Mouse (Mus musculus): ENCODE results near the gene Armh1.
"Not testable (repeated sequence)": the region's sequence is repeated elsewhere in the genome, so short reads cannot be mapped to it uniquely, and the experiment has no call there.

Armh1 gene

DNA sequence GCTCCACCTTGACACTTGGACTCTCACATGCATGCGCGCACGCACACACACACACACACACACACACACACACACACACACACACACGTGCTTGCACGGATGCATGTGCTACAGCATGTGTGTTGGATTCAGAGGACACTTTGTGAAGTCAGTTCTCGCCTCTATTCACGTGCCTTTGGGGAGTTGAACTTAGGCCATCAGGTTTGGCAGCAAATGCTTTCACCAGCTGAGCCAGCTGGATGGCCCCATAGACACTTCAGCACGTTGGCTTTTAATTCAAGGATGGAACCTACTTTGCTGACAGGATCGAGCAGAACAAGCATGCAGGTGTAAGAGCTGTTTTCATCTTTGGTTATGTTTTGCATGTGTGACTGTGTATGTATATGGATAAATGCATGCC is 30.1 kb downstream of the Armh1 start:
- no peak for DNase-seq (ENCODE audit: low spot score)

DNA sequence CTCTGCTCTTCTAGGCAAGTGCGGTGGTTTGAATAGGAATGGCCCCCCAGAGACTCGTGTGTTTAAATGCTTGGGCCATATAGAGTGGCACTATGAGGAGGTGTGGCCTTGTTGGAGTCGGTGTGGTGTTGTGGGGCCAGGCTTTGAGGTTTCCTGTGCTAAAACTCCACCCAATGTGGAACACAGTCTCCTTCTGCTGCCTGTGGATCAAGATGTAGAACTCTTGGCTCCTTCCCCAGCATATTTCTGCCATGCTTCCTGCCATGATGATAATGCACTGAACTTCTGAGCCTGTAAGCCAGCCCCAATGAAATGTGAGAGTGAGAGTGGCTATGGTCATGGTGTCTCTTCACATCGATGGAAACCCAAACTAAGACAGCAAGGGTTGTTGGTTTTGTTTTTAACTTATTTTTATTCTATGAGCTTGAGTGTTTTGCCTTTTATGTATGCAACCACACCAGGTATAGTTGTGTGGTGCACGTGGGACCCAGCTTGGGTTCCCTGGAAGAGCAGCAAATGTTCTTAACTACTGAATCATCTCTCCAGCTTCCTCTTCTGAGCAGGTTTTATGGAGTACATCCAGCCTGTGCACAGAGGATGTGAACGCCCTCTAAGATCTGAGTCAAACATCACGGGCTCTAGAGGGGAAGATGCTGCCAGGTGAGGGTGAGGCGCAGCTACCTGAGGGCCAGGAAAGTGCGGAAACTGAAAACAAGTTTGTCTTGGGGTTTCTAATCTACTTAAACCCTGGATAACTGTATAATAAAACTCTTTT is 31.0 kb downstream of the Armh1 start:
- no peak for DNase-seq (ENCODE audit: low spot score)

DNA sequence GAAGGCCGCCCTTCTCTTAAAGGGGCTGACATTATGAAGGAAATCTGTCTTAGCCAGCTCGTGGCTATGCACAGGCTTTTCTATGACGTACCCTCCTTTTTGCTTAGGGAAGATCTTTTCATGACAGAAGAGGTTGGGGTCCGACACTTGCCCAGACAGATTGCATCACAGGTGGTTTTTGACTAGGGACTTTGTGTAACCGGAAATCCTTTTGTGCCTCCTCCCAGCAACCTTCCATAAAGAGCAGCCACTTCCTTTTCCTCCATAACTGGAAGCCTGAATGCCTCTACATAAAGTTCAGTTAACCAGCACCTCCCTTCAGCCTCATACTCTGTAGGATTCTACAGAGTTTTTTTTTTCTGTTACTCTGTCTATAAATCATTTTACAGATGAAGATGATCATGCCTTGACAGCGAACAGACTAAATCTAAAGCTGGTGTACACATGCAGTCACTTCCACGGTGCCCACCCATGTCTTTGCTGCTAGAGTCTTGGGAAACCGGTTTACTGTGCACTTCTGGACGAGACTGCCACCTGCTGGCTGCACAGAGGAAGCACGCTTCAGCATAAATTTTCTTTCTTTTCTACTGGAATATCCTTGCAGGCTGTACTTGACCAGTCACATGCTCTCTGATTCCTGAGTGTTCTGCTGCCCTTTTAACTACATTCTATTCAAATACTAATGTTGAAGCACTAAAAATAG is 33.3 kb downstream of the Armh1 start:
- no peak for DNase-seq (ENCODE audit: low spot score)

DNA sequence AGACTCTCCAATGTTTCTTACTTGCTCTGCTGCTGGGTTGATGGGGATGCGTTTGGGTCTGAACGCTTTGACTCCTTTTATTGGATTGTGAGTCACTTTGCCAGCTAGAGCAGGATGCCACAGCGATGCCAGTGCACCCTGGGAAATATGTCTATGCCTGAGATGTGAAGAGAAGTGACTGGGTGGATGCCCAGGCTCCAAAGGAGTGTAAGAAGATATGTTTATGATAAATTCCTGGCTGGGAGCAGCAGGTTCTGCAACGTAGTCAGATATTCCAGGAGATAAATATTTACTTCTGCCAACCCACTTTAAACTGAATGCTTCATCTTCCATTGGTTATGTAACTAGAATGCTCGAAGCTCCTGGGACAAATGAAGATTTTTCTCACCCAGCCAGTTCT is 34.9 kb downstream of the Armh1 start:
- no peak for DNase-seq (ENCODE audit: low spot score)

DNA sequence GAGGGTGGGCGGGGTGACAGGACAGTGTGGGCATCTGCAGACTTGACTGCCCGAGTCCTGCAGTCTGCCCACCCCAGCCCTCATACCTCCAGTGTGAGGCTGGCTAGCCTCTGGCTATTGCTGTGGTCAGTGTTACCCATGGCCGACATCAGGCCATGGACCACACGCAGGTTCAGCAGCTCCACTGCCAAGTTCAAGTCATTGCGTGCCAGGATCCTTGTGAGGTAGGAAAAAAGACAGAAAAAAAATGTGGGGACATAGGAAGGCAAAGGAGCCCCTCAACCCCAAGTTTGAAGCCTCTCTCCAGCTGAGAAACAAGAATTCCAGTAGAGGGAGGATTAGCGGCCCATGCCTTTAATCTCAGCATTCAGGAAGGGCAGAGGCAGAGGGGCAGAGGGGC is 37.7 kb downstream of the Armh1 start:
- no peak for DNase-seq (ENCODE audit: low spot score)

DNA sequence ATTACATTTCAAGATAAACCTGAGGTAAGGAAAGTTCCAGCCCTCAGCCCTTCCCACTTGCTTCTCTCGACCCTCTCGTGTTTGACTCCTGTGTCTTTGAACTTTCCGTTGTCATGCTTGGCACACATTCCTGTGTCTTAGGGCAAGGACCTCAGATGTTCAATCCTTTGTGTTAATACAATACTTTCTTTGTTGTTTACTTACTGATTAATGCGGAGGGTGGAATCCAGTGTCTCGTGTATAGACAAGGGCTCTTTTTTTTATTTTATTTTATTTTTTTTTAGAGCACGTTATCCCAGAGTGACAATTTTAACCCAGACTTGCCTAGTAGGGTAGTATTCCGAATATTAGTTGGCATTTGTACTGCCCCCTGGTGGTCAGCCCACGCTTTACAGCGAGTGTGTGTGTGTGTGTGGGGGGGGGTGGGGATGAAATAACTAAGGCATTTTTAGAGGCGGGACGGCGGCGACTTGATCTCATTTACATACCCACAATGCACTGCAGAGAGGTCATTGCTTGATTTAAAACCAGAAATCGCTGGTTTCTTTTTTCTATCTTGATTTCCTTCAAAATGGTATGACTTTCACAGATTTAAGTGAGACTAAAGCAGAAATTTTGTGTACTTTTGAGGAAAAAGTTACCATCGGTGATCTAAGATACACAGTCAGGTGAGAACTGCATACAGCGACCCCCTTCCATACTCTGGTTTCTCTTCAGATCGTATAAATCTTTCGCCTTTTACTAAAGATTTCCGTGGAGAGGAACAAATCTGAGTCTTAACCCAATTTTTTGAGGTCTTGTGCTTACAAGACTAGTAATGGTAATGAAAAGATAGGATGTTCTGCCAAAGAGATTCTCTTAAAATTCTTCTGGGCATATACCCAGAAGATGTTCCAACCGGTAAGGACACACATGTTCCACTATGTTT is 41.5 kb downstream of the Armh1 start:
- peak; percentile 40 for DNase-seq (ENCODE audit: low spot score)

DNA sequence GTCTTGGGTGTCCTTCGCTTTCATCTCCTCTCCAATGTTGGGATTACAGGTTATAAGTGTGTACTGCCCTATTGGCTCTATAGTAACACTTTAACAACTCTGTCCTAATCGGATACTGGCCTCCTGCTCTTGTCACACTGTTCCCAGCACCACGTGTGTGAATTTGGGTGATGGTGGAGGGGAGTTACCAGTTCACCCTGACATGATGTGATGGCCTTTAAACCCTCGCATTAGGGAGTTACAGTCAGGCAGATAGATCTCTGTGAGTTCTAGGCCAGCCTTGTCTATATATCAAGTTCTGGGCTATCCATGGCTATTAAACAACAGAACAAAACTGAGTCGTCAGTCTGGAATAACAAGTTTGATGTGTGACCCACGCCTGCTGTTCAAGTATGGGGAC is 42.3 kb downstream of the Armh1 start:
- no peak for DNase-seq (ENCODE audit: low spot score)

DNA sequence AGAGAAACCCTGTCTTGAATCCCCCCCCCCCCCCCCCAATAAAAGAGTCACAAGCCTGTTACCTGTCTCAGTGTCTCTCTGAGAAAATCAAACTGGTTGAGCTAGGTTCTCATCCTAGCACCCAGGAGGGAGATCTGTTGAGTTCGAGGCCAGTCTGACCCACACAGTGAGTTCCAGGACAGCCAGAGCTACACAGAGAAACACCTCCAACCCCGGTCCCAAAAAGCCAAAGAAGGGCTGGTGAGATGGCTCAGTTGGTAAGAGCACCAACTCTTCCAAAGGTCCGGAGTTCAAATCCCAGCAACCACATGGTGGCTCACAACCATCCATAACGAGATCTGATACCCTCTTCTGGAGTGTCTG is 49.0 kb downstream of the Armh1 start:
- no peak for DNase-seq (ENCODE audit: low spot score)

DNA sequence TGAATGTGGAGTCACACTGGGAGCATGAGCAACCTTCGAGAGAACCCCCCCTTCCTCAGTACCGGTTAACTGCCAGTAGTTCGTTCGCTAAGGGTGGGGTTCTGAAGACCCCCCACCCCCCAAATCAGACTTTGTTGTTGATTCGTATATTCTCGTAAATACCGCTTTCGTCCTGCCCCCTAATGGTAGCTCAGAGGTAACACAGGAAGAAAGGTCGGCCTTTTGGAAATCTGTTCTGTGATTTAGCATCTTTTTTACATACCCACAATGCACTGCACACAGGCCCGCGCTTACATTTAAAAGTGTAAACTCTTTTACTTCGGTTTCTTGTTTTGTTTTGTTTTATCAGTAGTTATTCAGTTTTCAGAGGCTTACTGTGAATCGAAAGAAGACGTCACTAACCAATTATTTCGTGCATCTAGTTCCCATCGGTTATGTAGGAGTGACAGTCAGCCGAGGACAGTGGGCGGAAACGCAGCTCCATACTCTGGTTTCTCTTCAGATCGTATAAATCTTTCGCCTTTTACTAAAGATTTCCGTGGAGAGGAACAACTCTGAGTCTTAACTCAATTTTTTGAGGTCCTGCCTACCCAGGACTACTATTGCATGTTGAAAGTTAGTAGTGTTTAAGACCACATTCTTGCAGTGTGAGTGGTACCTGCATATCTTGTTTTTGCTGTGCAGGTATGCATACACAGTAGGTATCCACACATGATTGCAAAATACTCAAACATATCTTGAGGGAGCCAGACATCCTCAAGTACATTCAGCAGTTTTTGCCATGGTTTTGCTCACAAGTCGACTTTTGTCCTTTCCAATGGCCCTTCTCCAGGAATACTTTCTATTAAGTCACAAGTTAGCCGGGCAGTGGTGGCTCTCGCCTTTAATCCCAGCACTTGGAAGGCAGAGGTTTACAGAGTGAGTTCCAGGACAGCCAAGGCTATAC is 49.6 kb downstream of the Armh1 start:
- DNase-seq (ENCODE audit: low spot score) = no peak

DNA sequence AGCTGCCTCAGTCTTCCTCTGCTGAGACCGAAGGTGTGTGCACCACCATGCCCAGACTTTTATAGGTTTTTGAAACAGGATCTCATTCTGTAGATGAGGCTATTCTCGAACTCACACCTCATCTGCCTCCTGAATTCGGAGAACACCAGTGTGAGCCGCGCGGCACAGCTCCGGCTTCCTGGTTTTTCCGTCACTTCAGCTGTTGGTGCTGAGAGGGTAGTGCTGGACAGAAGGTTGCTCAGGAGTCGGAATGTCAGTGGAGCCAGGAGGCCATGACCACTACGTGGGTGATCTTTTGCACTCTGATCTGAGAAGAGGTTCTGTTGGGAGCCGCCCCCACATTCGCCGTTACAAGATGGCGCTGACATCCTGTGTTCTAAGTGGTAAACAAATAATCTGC is 60.1 kb downstream of the Armh1 start:
- DNase-seq (ENCODE audit: low spot score) = no peak

DNA sequence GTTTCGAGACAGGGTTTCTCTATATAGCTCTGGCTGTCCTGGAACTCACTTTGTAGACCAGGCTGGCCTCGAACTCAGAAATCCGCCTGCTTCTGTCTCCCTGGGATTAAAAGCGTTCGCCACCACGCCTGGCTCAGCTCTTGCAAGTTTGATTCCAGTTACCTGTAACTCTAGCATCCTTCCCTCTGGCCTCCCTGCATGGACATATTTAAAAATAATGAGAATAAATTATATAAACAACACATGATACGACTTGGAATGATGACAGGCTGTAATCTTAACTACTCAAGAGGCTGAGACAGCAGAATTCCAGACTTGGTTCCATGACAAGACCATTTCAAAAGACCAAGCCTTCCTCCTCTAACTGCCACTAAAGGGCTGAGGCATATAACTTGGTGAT is 61.3 kb downstream of the Armh1 start:
- no peak for DNase-seq (ENCODE audit: low spot score)

DNA sequence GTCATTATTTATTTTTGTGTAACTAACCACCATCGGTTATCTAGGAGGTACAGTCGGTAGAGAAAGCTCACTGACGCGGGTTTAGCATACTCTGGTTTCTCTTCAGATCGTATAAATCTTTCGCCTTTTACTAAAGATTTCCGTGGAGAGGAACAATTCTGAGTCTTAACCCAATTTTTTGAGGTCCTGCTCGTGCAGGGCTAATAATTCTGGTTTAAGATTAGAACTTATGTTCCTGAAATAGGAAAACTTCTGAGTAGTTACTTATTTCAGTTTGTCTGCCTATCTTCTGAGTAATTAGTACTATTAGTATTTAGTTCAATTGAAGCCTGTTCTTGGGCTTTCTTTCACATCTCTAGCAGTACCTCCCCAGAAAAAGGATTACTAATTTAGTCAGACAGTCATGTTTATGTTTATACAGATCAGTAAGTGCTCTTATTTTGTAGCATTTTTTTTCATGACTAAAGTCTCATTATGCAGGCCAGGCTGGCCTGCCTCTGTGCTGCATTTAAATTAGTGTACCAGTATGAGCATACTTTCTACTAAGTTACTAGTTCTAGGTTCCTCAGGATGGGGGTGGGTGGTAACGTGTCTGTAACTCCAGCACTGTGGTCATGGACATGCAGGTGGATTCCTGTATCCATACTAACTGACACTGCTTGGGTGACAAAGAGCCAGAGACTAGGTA is 61.9 kb downstream of the Armh1 start:
- no peak for DNase-seq (ENCODE audit: low spot score)

DNA sequence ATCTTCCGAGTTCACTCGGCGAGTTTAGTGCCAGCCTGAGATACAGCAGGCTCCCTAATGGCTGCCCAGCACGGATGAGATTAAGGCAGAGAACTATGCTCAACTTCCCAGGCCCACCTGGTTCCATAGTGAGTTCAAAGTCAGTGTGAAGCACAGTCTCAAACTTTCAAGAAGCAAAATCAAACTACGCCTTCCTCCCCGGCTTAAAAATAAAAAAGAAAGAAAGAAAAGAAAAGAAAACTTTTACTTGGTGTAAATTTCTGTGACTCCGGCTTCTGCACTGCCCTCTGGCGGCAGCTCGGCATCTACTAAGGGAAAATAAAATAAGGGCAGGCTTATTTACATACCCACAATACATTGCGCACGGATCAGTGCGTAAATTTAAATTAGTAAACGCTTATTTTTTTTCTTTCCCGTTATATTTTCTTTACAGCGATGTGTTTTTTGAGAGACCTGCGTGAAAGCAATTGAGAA is 62.5 kb downstream of the Armh1 start:
- DNase-seq (ENCODE audit: low spot score) = peak; percentile 57

DNA sequence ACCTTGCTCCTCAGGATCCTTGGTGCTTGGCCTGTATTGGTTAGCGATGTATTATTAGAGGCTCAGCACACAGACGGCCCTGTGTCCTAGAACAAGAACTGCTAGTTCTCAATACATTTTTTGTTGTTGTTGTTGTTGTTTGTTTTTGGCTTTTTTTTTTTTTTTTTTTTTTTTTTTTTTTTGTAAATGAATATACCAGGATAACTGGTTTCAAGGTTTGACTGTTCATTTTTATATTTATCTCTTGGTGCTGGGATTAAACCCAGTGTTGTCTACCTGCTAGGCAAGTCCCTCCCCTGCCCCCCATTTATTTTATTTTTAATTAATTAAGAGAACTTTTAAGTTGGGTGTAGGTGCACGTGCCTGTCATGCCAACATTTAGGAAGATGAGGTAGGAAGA is 63.0 kb downstream of the Armh1 start:
- no peak for DNase-seq (ENCODE audit: low spot score)

DNA sequence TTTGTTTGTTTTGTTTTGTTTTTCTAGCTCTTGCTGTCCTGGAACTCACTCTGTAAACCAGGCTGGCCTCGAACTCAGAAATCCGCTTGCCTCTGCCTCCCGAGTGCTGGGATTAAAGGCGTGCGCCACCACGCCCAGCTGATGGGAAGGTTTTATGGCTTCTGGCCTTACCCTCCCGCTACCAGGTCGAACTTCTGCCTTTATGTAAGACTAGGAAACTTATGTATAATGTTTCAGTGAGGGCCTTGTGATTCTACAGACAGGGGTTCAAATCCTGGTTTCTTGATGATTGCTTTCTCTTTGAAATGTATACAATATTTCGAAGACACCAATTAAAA is 69.2 kb downstream of the Armh1 start:
- DNase-seq (ENCODE audit: low spot score) = not testable (repeated sequence)

DNA sequence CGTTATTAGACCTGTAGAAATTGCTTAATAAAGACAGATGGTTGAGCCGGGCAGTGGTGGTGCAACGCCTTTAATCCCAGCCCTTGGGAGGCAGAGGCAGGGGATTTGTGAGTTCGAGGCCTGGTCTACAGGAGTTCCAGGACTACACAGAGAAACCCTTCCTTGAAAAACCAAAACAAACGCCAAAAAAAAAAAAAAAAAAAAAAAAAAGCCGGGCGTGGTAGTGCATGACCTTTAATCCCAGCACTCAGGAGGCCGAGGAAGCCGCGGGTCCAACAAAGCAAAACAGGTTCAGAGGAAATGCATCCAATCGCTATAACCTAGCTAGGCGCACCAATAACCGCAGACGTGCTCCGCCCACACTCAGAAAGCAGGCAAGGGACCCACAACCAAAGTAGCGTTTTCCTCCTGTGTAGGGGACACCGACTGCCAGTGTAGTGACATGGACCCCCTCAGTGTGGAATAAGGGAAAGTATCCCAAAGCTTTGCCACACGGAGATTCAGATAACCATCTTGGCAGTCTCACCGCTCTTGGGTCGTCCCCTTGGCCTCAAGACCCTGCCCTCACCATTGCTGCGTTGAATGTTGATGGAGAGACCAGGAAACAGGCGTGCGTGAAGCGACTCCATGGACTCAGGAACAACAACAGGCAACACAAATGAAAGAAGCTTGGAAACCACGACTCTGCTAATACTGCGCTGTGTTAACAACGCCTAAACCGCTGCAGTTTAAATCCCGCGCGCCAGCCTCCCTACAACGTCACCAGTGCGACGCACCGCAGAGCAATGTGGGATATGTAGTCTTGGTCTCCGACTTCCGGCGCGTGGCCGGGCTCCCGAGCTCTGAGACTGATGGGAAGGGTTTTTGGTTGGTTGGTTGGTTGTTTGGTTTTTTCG is 69.8 kb downstream of the Armh1 start, which contains the start of gene Kif2c:
Gene Kif2c, minus strand, starts transcription at position 777 of the 896 bp plus-strand sequence.
- DNase-seq (ENCODE audit: low spot score) = peak; percentile 77

DNA sequence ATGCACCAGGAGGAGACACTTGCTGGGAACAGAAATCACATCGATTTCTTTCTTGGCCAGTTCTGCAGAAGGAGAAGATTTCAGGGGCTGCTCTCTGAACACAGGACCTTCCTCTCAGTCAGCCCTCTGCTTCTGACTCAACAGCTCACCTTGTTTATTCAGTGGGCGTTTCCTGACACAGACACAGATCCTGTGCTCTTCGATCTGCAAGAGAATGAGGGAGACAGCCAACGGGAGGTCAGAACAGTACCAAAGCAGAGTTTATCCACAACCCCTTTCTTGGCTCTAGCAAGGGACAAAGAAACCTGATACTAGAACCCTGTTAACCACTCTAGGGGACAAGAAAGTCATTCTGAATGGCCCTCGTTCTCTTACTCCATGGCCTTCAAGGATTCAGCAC is 82.0 kb downstream of the Armh1 start:
- DNase-seq (ENCODE audit: low spot score) = no peak
